Mouse (Mus musculus): ENCODE results near the gene Tmem156. TPM values are rescaled to one million over a fixed set of nuclear protein-coding genes. Genes with fewer than 3 reads are reported as not detected.
A peak's percentile ranks its signal among the peaks of the same experiment; 100 is the strongest.
"Not testable (repeated sequence)": the region's sequence is repeated elsewhere in the genome, so short reads cannot be mapped to it uniquely, and the experiment has no call there.

The Tmem156 gene
- total RNA-seq (2021) = 0.21 TPM in 1 of 2 replicates, not detected in the other
- long read RNA-seq = 0 reads

DNA sequence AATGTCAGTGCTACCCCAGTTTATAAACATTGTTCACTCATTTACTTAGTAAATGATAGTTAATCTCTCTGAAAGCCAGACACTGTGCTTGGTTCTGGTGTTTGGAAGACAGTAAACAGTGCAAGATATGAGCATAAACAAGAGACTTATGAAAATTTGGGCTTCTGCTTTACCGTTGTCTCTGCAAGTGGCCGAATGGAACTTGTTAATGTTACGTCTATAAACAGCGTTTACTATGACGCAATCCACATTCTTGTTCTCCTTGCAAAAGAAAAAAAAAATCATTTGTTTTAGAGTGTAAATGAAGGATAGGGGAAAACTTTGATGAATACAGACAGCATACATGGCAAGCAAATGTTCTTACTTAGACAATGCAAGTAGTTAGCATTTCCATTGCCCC is at the start of gene Tmem156:
Gene Tmem156, minus strand, starts transcription at position 212 of the 400 bp plus-strand sequence.
- DNase-seq = no peak

DNA sequence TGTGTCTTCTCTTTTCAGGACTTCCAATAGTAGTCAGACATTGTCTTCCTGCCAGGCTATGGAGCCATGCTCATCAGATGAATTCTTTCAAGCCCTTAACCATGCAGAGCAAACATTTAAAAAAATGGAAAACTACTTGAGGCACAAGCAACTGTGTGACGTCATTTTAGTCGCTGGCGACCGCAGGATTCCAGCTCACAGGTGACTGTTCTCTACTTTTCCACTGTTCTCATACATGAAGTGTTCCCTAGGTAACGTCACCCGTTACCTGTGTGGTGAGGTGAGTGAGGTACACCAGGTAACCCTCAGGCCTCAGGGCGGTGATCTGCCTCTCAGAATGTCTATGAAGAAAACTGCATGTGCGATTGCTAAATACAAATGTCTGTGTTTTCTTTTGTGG is 49.3 kb upstream of the Tmem156 start:
- DNase-seq = no peak

DNA sequence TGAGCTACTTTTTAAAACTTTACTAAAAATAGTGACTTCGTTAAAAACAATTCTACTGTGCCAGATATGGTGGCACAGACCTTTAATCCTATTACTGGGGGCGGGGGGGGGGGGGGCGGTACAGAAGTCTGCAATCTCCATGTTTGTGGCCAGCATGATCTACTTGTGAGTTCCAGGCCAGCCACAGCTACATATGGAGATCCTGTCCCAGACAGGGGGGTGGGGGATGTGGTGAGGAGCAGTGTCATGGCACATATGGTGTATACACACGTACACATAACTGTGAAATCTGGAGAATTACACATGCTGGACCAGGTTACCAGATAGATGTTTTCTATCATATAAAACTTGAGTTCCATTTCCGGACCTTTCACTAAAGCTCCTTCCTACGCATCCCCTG is 45.1 kb upstream of the Tmem156 start:
- no peak for DNase-seq

DNA sequence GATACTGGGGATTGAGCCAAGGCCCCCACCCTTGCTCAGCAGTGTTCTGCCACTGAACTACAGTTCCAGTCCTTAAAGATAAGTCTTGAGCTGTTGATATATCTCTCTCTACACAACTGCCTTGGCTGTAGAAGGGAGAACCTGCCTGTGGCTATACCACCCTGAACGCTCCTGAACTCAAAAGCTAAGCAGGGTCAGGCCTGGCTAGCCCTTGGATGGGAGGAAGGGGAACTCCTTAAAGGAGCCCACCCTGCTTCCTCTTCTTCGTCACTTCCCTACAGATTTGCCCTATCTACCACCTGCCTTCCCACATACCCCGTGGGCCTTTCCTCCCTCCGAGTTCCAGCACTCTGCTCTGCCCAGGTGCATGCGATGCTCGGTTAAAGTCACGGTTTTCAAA is 44.2 kb upstream of the Tmem156 start:
- DNase-seq = no peak

DNA sequence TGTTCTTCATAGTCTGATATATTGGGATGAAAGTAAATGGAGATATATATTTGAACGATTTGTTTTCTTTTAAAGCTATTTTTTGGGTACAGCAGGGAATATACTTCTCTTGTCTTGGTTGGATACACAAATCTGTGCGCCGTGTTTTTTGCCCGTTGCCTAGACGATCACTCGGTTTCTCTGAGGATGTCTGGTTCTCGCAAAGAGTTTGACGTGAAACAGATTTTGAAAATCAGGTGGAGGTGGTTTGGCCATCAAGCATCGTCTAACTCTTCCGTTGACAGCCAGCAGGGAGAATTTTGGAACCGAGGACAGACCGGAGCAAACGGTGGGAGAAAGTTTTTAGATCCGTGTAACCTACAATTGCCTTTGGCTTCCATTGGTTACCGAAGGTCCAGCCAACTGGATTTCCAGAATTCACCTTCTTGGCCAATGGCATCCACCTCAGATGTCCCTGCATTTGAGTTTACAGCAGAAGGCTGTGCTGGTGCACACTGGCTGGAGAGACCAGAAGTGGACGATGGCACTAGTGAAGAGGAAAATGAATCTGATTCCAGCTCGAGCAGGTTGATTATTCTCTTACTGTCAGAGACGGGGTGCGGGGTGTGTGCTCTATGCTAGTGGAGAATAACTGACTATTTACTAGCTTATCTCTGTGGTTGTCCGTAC is 39.4 kb upstream of the Tmem156 start:
- no peak for DNase-seq

DNA sequence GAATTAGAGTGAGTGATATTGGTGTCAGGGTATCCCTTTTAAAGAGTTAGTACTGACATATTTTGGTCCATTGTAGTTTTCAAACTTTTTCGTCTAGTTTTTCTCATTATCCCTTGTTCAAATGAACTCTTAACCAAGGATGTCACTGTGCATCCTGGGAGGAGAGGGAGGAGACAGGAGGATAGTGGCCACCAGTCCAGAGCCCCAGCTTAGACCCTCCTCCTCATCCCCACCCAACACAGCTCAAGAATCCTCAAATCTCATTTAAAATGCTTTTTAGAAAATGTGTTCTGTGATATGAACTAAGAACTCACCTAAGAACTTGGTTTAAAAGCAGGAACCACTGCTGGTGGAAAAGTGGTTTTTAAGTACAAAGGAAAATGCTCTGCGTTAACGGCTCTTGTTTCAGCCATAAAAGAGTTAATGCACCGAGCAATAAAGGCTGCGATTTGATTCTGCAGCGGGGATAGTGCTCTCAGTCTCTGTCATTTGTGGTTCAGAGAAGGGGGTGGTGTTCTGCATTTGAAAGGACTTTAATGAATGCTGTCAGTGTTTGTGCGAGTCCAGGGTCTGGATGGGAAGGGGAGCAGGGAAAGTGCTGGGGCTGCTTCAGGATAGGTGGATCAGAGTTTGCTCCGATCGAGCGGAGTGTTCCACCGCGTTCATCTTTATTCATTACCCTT is 38.7 kb upstream of the Tmem156 start:
- DNase-seq = no peak

DNA sequence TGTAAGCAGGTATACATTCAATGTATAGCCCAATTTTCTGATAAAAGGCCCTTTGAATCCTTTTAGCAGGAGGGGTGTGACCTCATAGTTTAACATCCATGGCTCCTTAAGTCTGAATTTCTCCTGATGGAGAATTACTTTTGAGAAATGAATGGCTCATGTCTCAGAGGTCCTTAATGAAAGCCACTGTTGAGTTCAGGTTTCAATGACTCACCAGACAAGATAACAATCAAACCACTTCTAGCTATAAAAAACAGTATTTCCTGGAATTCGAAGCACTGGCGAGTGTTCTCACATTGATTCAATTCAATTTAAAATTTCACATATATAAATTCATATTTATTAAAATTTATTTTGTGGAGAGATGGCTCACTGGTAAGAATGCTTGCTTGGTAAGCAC is 36.5 kb upstream of the Tmem156 start:
- no peak for DNase-seq

DNA sequence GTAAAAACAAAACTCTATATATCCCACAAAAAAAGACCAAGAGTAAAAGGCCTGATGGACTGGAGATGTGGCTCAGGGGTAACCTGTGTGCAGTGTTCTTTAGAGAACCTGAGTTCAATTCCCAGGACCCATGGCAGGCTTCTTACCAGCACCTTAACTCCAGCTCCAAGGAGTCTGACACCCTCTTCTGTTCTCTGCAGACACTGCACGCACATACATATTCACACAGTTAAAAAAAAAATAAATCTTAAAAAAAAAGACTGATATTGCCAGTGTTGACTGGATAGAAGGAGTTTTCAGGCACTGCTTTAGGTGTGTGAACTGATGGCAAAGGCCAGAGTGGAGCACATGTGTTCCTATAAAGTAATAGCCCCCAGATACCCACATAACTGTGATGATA is 34.2 kb upstream of the Tmem156 start:
- DNase-seq = no peak

DNA sequence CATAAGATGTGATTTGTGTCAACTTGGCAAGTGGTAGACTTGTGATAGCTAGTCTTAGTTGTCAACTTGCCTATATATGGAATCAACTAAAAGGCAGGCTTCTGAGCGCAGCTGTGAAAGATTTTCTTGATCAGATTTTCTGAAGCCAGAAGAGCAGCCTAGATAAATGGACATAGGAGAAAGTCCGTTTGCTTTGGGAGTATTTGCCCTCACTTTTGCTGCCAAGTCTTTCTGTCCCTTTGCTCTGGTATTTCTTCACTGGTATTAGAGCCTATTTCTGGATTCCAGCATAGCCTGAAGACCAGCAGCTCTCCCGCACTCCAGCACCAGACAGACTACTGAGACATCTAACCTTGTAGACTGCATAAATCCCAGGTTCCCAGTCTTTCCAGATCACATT is 30.7 kb upstream of the Tmem156 start:
- DNase-seq = no peak

DNA sequence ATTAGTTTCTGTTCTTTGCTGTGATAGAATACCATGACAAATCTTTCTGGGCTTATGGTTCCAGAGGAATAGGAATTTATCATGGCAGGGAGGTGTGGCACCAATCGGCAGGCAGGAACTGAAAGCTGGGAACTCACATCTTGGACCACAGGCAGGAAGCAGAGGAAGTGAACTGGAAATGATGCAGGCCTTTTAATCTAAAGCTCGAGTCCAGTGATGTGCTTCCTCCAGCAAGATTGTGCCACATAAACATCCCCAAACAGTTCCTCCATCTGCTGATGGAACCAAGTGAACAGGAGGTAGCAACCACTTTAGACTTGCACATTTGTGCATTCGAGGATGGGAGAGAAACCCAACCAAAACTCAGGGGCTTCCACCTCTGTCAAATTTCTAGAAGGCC is 28.0 kb upstream of the Tmem156 start:
- no peak for DNase-seq

DNA sequence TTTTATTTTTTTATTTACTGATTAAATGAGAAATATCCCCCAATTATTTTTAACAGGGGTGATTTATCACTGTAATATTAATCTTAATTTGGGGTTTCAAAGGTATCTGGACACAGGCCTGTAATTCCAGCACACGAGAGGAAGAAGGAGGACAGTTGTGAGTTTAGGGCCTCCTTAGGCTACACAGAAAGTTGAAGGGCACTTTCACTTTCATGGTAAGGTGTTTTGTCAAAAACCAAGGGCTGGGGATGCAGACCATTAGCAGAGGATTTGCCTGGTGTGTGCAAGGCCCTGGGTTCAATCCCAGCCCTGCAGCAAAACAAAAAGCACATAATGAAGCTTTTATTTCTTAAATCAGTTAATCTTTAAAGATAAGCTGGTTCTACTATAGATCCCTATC is 27.6 kb upstream of the Tmem156 start:
- DNase-seq = no peak

DNA sequence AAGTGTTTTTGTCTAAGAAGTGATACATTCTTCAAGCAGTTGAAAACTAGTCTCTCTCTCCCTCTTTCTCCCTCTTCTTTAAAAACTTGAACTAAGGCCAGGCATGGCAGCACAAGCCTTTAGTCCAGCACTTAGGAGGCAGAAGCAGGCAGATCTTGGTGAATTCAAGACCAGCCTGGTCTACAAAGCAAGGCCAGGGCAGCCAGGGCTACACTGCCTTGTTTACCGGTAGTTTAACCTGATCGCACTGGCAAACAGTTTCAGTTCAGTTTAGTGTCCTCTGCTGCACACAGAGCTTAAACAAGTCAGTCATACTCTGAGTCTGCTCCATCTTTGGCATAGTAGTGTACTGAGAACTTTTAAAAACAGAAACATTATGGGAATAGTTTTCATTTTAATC is 24.9 kb upstream of the Tmem156 start:
- DNase-seq = no peak

DNA sequence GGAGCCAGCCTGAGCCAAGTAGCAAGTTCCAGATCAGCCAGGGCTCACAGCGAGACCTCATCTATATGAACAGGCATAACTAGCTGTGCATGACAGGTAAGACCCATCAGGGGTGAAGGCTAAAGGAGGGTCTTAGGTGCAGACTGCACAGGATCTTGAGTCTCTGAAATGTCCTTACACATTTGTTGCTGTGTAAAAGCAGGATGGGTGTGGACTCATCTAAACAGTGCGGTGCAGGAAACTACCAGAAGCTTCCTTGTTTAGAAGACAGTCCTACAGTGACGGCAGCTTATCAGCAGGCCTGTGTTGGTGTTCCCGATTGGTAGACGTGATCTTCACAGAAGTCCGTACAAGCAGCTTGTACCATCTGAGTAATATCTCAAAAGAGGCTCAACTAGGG is 21.4 kb upstream of the Tmem156 start:
- DNase-seq = no peak

DNA sequence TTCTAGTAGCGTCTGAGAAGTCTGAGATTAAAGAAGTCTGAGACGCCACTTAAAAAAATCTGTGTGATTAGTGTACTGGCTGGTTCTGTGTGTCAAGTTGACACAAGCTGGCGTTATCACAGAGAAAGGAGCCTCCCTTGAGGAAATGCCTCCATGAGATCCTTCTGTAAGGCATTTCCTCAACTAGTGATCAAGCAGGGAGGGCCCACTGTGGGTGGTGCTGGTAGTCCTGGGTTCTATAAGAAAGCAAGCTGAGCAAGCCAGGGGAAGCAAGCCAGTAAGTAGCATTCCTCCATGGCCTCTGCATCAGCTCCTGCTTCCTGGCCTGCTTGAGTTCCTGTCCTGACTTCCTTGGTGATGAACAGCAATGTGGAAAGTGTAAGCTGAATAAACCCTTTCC is 20.3 kb upstream of the Tmem156 start:
- DNase-seq = not testable (repeated sequence)

DNA sequence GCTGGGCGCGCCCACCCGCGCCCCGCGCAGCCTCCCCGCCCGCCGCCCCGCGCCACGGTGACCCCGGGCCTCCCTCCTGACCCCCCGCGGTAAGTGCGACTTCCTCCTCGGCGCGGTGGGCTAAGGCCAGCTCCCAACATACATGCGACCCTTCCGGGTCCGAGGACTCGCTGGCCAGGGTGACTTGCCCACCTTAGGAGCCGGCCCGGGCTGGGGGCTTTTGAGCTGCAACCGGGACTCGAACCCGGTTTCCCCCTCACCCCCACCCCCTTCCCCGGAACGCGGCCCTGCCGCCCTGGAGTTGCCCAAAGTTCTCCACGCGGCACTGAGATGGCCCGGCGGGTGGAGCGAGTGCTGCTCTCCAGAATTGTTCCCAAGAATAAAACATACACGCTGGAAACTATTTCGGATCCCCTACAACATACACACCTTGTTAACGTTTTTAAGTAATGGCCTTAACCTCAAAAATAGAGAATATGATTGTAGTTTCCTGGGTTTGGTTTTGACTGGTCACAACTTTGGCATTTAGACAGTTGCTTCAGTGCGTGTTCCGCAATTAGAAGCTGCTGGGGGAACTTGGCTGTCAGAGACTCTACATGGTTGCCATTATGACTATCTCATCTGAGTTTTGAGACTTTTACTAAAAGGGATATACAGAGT is 16.0 kb upstream of the Tmem156 start:
- peak; percentile 57 for DNase-seq

DNA sequence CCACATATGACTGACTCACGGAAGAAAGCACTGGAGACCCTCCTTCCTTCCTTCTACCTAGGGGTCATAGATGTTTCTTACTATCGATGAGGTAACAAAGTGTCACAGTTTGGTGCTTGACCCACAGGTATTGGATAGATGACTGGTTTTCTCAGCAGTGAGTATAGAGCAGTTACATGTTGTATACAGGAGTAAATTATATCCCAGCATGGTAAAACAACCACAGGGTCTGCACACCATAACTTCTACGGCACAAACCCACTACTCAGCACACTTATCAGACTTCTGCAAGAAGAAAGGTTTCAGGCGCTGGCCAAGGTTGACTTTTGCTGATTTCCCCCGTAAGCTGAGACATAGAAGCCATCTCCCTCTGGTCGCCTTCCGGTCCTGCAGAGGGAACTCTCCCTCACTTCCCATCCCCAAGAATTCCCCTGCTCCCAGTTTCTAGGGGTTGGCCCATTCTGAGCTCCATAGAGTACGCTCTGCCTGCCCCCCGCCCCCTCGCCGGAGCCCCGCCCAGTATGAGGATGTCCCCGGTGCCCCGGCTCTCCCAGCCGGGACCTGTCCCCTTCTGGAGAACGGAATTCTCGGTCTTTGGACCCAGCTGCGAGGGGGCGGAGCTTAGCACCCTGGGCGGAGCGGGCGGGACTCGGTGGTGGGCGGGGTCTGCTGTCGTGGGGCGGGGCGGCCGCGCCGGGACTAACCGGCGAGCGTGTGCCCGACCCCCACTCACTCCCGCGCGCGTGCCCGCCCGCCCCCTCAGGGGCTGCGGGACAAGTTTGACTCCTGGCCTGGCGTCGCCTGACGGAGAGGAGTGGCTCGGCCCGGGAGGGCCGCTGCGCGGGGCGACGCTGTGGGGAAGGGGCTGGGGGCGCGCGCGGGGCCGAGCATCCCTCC is 15.2 kb upstream of the Tmem156 start, which contains the start of gene Klhl5:
Gene Klhl5, plus strand, starts transcription at position 664 of the 897 bp plus-strand sequence.
- peak; percentile 96 for DNase-seq

DNA sequence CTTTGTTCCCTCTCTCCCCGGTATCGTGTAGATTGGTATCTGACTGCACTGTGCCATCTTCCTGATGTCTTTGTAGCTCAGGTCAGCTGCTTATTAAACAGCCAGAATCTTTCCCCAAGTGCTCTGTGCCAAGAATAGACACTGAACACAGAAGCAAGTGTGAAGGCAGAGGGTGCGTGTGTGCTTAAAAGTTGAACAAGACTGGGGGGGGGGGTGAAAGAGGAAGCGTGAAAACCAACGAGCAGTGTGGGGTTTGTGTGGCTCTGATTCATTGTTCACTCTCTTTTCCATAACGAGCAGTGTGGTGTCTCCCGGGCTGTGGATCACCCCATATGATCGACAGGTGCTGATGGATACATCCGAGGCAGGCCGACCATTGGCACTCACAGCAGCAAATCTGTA is 10.7 kb upstream of the Tmem156 start:
- no peak for DNase-seq

DNA sequence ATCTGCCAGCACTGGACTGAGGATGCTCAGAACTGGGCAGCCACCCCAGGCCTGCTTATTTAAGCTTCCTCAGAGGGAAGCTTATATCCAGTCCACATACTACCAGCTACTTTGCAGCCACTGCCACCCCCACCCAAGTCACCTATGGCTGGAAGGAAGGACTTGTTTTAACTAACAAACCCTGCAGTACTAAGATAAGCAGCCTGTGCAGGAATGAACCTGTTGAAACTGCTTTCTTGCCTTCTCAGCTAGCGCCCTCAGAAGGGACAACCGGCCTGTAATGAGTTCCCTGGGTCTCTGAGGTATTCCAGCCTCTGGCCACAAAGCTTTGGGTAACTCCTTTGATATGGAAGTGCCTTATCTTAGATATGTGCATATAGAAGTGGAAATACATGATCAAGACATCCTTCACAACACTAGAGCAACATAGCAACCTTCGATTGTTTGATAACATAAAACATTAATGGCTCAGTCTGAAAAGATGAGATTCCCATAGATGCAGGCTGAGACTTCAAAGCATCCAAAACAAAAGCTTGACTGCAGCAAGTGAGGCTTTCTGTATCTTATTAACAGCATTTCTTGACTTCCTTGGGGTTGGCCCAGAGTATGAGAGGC is 10.2 kb upstream of the Tmem156 start:
- DNase-seq = no peak

DNA sequence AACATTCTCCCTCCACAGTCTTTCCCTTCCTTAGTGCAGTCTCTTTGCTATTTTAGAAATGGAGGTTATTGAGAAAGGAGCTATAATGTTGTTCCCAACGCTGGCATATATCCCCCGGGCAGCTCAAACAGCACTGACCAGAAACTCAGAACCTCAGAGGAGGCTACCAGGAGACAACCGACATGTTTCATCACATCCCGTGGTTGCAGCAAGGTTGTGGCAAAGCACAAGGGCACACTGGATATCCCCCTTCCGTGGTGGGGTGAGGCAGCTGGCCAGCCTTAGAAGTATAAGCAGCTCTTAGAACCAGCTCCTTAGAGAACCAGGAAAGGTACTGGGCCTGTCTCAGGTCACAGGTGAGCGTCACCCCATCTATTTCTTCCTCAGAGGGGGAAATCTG is 9.7 kb upstream of the Tmem156 start:
- DNase-seq = no peak

DNA sequence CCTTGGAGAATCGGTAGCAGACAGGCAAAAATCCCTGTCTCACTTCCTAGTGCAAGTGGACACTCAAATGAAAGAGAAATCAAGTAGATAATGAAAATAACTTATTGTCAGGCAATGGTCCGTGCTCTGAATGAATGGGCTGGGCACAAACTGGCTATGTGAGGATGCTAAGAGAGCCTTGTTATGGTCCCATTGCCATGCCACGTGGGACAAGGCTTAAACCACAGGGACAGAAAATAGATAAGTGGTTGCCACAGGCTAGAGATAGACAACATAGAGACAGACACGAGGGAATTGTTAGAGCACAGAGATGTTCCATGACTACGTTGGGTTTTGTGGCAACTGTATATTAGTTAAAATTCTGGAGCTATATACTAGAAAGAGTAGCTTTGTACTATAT is 9.3 kb upstream of the Tmem156 start:
- DNase-seq = no peak

DNA sequence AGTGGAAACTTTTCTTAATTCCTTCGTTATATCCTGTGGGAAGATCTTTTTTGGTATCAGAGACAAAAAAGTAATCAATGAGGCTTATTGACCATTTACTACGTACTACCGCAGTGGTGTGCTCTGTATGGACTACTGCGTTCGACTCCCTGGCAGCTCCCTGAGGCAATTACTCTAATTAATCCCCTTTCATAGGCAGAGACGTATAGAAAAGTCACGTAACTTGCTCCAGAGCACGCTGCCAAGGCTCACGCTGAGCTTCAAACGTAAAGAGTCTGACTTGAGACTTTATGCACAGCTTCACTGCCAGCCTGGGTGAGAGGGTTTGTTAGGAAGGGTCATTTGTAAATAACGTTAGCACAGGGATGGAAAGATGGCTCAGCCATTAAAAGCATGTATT is 8.1 kb upstream of the Tmem156 start:
- no peak for DNase-seq

DNA sequence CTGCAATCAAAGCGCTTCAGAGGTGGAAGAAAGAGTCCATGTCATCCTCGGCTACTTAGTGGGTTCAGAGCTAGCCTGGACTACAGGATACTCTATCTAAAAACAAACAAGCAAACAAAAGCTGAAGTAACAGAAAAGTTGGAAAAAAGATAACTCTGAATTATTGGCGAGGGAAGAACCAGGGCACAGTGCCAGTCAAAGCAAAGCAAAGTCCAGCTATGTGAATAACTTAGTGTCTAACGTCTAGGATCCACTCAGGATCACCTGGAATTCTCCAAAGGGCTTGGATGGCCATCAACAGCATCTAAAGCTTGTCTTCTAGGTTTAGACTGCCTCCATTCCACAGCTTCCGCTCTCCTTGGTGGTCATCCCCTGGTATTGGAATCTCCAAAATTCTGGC is 5.5 kb upstream of the Tmem156 start:
- DNase-seq = no peak

Data from adrenal gland, postnatal 25 days (tissue).